Mouse (Mus musculus) retina, embryonic 14.5 days (tissue): ENCODE data around the gene Ttll11.
A peak's percentile ranks its signal among the peaks of the same experiment; 100 is the strongest.

ENCODE experiments used
- DNase-seq: peaks from one replicate; pipeline ENCODE4 v3.0.0-alpha.2; 2015; ENCODE audit warnings: low spot score

Ttll11 gene

GRCm38 (mm10) chr2:35899712-35900111 is 80.0 kb downstream of the Ttll11 start:
- DNase-seq = no peak

- DNase-seq = no peak
These were observed 80.6 kb downstream of the Ttll11 start for GRCm38 (mm10) chr2:35899135-35899474.

GRCm38 (mm10) chr2:35898425-35899134 is 81.1 kb downstream of the Ttll11 start:
- peak; percentile 22 for DNase-seq

GRCm38 (mm10) chr2:35897125-35897524 is 82.6 kb downstream of the Ttll11 start:
- no peak for DNase-seq

GRCm38 (mm10) chr2:35894512-35894911 is 85.2 kb downstream of the Ttll11 start:
- no peak for DNase-seq

- no peak for DNase-seq
These were observed 89.1 kb downstream of the Ttll11 start for GRCm38 (mm10) chr2:35890635-35891034.

GRCm38 (mm10) chr2:35889776-35890175 is 89.9 kb downstream of the Ttll11 start:
- DNase-seq = no peak

GRCm38 (mm10) chr2:35884296-35884695 is 95.4 kb downstream of the Ttll11 start:
- no peak for DNase-seq

GRCm38 (mm10) chr2:35882336-35882987 is 97.3 kb downstream of the Ttll11 start:
- no peak for DNase-seq

- DNase-seq = no peak
These were observed 97.8 kb downstream of the Ttll11 start for GRCm38 (mm10) chr2:35881896-35882295.

- no peak for DNase-seq
These were observed 99.4 kb downstream of the Ttll11 start for GRCm38 (mm10) chr2:35880362-35880761.

- DNase-seq = no peak
These were observed 99.8 kb downstream of the Ttll11 start for GRCm38 (mm10) chr2:35879887-35880286.

- no peak for DNase-seq
These were observed 101.2 kb downstream of the Ttll11 start for GRCm38 (mm10) chr2:35878506-35878905.

GRCm38 (mm10) chr2:35875572-35875971 is 104.1 kb downstream of the Ttll11 start:
- no peak for DNase-seq

- DNase-seq = no peak
These were observed 105.3 kb downstream of the Ttll11 start for GRCm38 (mm10) chr2:35874421-35874820.

GRCm38 (mm10) chr2:35869165-35869564 is 110.5 kb downstream of the Ttll11 start:
- no peak for DNase-seq

GRCm38 (mm10) chr2:35863284-35863683 is 116.4 kb downstream of the Ttll11 start:
- DNase-seq = no peak

GRCm38 (mm10) chr2:35861185-35861584 is 118.5 kb downstream of the Ttll11 start:
- DNase-seq = no peak

- DNase-seq = no peak
These were observed 119.3 kb downstream of the Ttll11 start for GRCm38 (mm10) chr2:35860394-35860744.

GRCm38 (mm10) chr2:35859708-35860393 is 119.9 kb downstream of the Ttll11 start:
- no peak for DNase-seq

GRCm38 (mm10) chr2:35858281-35858680 is 121.4 kb downstream of the Ttll11 start:
- DNase-seq = peak; percentile 83

GRCm38 (mm10) chr2:35856901-35857300 is 122.8 kb downstream of the Ttll11 start:
- no peak for DNase-seq

- peak; percentile 61 for DNase-seq
These were observed 124.8 kb downstream of the Ttll11 start for GRCm38 (mm10) chr2:35854877-35855276.
